Mouse (Mus musculus) liver, embryonic 14.5 days (tissue): ENCODE results near the gene Btf3. TPM values are rescaled to one million over a fixed set of nuclear protein-coding genes. Genes with fewer than 3 reads are reported as not detected.

Experiments used
- ATAC-seq: fragments of 200-750 bp; cut with Nextera tagmentation; 2 replicates; pipeline ENCODE4 v1.8.0; 2017; ENCODE audit warnings: moderate number of reproducible peaks, mild to moderate bottlenecking, moderate library complexity; ENCODE audit not compliant: insufficient read depth
- DNase-seq, 3 experiments: peaks; one replicate each; pipeline ENCODE4 v3.0.0-alpha.2; 2012 to 2013; ENCODE audit warnings: low read depth in 3 of 3, low spot score in 3 of 3
- H3K27ac ChIP-seq: fragments of 300-500 bp; sonication (generic); 2 replicates; pipeline ENCODE4 v1.5.1; 2014; ENCODE audit warnings: moderate library complexity, mild to moderate bottlenecking, control low read depth, inconsistent platforms
- H3K27me3 ChIP-seq: fragments of 300-500 bp; sonication (generic); 2 replicates; pipeline ENCODE4 v1.6.1; 2014; ENCODE audit warnings: mild to moderate bottlenecking, low read length, moderate library complexity; ENCODE audit not compliant: control insufficient read depth, insufficient read depth
- H3K36me3 ChIP-seq: fragments of 300-500 bp; sonication (generic); replicated peaks from 2 replicates; pipeline ENCODE4 v1.6.1; 2014; ENCODE audit warnings: low read depth; ENCODE audit not compliant: control insufficient read depth, insufficient read depth
- H3K4me1 ChIP-seq, 2 experiments: fragments of 200-500 bp in 1 of 2; fragments of 300-500 bp in 1 of 2; sonication (generic) in 1 of 2; replicated peaks; 2 replicates each; pipeline ENCODE4 v1.6.1; 2012 to 2014; ENCODE audit warnings: antibody characterized with exemption in 1 of 2, inconsistent platforms in 1 of 2, low read length in 1 of 2; ENCODE audit not compliant: control insufficient read depth in 2 of 2, insufficient read depth in 2 of 2
- H3K4me2 ChIP-seq: fragments of 300-500 bp; sonication (generic); 2 replicates; pipeline ENCODE4 v1.6.1; 2014; ENCODE audit warnings: low read depth, mild to moderate bottlenecking, control low read depth, moderate library complexity
- H3K4me3 ChIP-seq, 2 experiments: fragments of 200-500 bp in 1 of 2; fragments of 300-500 bp in 1 of 2; sonication (generic) in 1 of 2; 2 replicates each; pipeline ENCODE4 v1.5.1; 2012 to 2014; ENCODE audit warnings: low read depth in 2 of 2, low read length in 2 of 2, mild to moderate bottlenecking in 2 of 2, control low read depth in 1 of 2, inconsistent platforms in 1 of 2, moderate library complexity in 1 of 2; ENCODE audit not compliant: insufficient read depth in 1 of 2
- H3K9ac ChIP-seq: fragments of 300-500 bp; sonication (generic); replicated peaks from 2 replicates; pipeline ENCODE4 v1.6.1; 2014; ENCODE audit warnings: mild to moderate bottlenecking, control low read depth, moderate library complexity
- H3K9me3 ChIP-seq: fragments of 300-500 bp; sonication (generic); 2 replicates; pipeline ENCODE4 v1.6.1; 2016; ENCODE audit warnings: low read length, mixed read lengths; ENCODE audit not compliant: control insufficient read depth
- CTCF ChIP-seq: IDR thresholded peaks from 2 replicates; pipeline ENCODE4 v1.5.1; 2016; ENCODE audit warnings: antibody characterized with exemption, low read depth, control low read depth
- EP300 ChIP-seq: IDR thresholded peaks from 2 replicates; pipeline ENCODE4 v1.6.1; 2016; ENCODE audit warnings: antibody characterized with exemption, low read depth
- WGBS: fragments of 180-500 bp; shearing (Covaris S2); extraction: QIAGEN DNeasy Blood & Tissue Kit; methylation state at CpG from one replicate; pipeline ENCODE4 v1.1.7; 2014; ENCODE audit not compliant: insufficient replicate concordance; 5-methylcytosine and 5-hydroxymethylcytosine counted together
- polyA plus RNA-seq, 2 experiments: library from polyadenylated mRNA; depleted of rRNA in 1 of 2; stranded (reverse) in 1 of 2; unstranded in 1 of 2; fragments of >200 nt; fragmentation: Nextera tagmentation in 1 of 2; extraction: Ambion mirVana in 1 of 2; gene quantifications; 2 replicates each; pipeline versions ENCODE4 v1.2.1 to v1.2.3; 2012 to 2014

The Btf3 gene
- polyA plus RNA-seq, 2 experiments, result 339 to 401 TPM

GRCm38 (mm10) chr13:98336205-98336604, 19.4 kb upstream of the Btf3 start:
- Histone ChIP-seq H3K9ac (no peak overlapping the region), H3K4me2 (no peak overlapping the region), H3K4me1 (no peaks in the 10 kb centered on the region), H3K9me3 (no peaks in the 10 kb centered on the region), H3K27me3 (no peaks in the 10 kb centered on the region), H3K27ac (no peak overlapping the region), H3K4me3 (no peak overlapping the region), H3K36me3 (no peaks in the 10 kb centered on the region)
- DNase-seq (no peak), ATAC-seq (no peak)
- no peak for TF ChIP-seq EP300
- no peak for TF ChIP-seq CTCF
- WGBS, result 71% methylated on average over 1 of the region's 1 CpGs

- Histone ChIP-seq H3K4me2 (no peak overlapping the region), H3K4me1 (no peaks in the 10 kb centered on the region), H3K9me3 (no peaks in the 10 kb centered on the region), H3K27ac (no peak overlapping the region), H3K36me3 (no peaks in the 10 kb centered on the region), H3K9ac (no peak overlapping the region), H3K27me3 (no peaks in the 10 kb centered on the region), H3K4me3 (no peak overlapping the region)
- ATAC-seq (no peak), DNase-seq (no peak)
- TF ChIP-seq EP300 (no peak), CTCF (peak; percentile 54)
- 38% methylated on average over 2 of the region's 2 CpGs for WGBS
These were observed 15.3 kb upstream of the Btf3 start for GRCm38 (mm10) chr13:98332106-98332505.

DNA sequence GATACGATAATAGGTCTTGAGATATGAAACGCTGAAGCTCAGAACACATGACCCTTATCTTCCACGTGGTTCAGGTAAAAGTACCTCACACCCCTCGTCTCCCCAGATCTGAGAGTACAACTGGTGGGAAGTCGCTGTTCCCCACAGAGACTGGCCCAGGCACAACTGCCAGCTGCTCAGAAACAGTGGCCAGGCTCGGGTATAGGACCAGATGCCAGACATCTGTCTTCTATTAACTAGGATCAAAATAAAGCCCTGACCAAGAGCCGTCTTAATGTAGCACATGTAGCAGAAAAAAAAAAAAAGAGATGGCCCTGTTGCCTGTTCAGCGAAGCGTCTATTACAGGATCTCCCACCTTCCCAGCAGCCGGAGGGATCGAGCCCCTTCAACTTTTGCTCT, 8.2 kb upstream of the Btf3 start:
- no peak for DNase-seq
- Histone ChIP-seq H3K4me1 (no peaks in the 10 kb centered on the region), H3K4me2 (no peak overlapping the region), H3K36me3 (no peaks in the 10 kb centered on the region), H3K27me3 (no peaks in the 10 kb centered on the region), H3K27ac (no peak overlapping the region), H3K9ac (no peak overlapping the region), H3K9me3 (no peaks in the 10 kb centered on the region), H3K4me3 (no peak overlapping the region)
- 77% methylated on average over 11 of the region's 11 CpGs for WGBS
- TF ChIP-seq CTCF, result no peak
- no peak for TF ChIP-seq EP300
- ATAC-seq, result no peak

DNA sequence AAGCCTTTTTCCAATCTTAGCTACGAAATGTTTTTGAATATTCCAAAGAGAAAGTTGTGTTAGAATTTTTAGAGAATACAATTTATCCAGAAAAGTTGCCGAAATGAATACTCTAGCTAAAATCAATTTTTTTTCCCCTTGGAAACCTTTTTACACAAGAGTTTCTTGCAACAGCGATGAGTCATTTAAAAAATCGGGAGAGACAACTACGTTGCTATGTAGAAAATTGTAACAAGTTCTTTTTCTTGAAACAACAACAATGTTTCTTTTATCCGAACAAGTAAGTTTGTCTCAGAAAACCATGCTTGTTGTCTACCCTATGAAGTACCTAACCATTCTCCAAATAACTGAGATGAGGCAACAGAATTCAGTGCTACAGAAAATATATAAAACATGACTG, 1.1 kb upstream of the Btf3 start:
- Histone ChIP-seq H3K27me3 (no peaks in the 10 kb centered on the region), H3K27ac (no peak overlapping the region), H3K9ac (peak overlapping the region; percentile 96), H3K4me1 (peaks cover 7 to 12% of the 10 kb centered on the region in 2 experiments; a peak in 3 of 4 replicates), H3K36me3 (peaks cover 12% of the 10 kb centered on the region), H3K9me3 (no peaks in the 10 kb centered on the region), H3K4me3 (peak overlapping the region; percentile 96 to 99; a peak in 3 of 4 replicates), H3K4me2 (peak overlapping the region; percentile 91)
- DNase-seq (no peak), ATAC-seq (no peak)
- TF ChIP-seq EP300 (no peak), CTCF (no peak)
- WGBS, result 79% methylated on average over 6 of the region's 6 CpGs

DNA sequence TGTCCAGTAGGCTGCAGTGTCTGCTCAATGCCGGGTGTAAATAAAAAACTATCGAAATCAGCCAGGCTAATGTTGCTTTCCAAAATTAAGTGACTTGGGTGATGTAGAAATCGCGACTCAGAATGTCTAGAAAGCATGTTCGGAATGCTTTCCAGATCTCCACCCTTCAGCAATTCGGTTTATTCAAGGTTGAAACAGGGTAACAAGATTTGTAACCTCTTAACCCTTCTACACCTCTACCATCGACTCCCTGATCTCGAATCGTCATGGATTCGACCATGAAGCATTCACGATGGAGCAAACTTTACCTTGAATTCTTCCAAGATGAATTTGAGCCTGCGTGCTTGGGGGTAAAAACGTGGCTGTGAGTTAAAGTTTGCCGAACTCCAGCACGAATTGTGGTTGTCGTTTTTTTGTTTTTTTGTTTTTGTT, 456 bp upstream of the Btf3 start:
- H3K4me3 ChIP-seq, result peak overlapping the region; percentile 96 to 99

More for the DNA sequence above, 456 bp upstream of the Btf3 start:
- DNase-seq, result peak in 2 of 3 experiments; percentile 16 to 30
- TF ChIP-seq EP300, result no peak
- under 1% methylated on average over 16 of the region's 16 CpGs for WGBS
- H3K27ac ChIP-seq, result peak overlapping the region; percentile 68
- H3K27me3 ChIP-seq, result no peaks in the 10 kb centered on the region
- no peaks in the 10 kb centered on the region for H3K9me3 ChIP-seq
- H3K4me1 ChIP-seq, result peaks cover 7 to 12% of the 10 kb centered on the region in 2 experiments; a peak in 3 of 4 replicates
- peaks cover 17% of the 10 kb centered on the region for H3K36me3 ChIP-seq
- peak; percentile 43; the same call in 1 of the 2 replicates for ATAC-seq
- peak overlapping the region; percentile 96 for H3K9ac ChIP-seq
- peak overlapping the region; percentile 91 for H3K4me2 ChIP-seq
